8 mouse cellular contexts compared by ENCODE assay signal in the genomic region with DNA sequence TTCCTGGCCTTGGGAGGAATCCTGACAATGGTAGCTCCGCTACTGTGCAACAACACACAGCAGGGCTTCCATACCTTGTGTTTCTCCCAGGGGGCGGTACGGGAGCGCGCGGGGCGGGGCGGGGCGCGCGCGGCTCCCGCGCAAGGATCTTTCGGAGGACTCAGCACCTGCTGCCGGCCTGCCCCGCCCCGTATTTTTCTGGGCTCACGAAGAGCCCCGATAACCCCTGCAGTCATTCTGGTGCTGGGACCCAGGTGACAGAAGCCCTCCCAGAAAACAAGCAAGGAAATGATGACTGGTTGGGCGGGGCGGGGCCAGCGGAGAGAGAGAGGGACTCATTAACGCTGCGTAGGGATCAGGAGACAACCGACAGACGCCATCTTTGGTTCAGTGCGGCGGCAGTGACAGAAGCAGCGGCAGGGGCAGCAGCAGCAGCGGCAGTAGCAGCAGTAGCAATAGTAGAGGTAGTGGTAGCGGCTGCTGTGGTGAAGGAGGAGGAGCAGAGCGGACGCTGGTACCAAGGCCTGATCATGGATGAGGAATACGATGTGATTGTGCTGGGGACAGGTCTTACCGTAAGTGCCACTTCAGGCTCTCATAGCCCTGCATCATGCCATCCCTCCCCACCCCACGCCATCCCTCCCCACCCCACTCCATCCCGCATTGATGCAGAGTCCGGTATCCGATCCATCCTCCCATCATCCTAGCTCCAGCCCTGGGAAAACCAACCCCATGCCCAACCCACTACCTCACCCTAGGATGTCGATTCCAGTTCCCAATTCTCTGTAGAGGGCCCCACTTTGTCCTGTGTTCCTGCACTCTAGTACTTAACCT. TPM values are rescaled to one million over a fixed set of nuclear protein-coding genes. Genes with fewer than 3 reads are reported as not detected.
A peak's percentile ranks its signal among the peaks of the same experiment; 100 is the strongest.
DNase-seq lines count a peak whose midpoint lies in the region; ATAC-seq and TF ChIP-seq lines count a peak whose summit lies in the region.

A gene (plus strand): TSS at position 132 of the 834 bp plus-strand sequence.

- no peaks in the 10 kb centered on the region for H3K9me3 ChIP-seq in heart, embryonic 11.5 days (replicated peaks; ENCODE audit: control insufficient read depth, low read length)
- no peaks in the 10 kb centered on the region for H3K9me3 ChIP-seq in kidney, embryonic 16.5 days (ENCODE audit: low read length)
- no peaks in the 10 kb centered on the region for H3K9me3 ChIP-seq in liver, embryonic 11.5 days (ENCODE audit: control insufficient read depth, low read length)

- 12% methylated on average over 39 of the region's 41 CpGs for WGBS in heart, embryonic 11.5 days (ENCODE audit: insufficient replicate concordance)
- 19% methylated on average over 40 of the region's 41 CpGs for WGBS in kidney, embryonic 16.5 days
- 6% methylated on average over 41 of the region's 41 CpGs for WGBS in liver, embryonic 11.5 days

- peak within 1 kb of the TSS; percentile 77 for H3ac ChIP-seq in C2C12 (ENCODE audit: control insufficient read depth, insufficient read length, low read depth)

- ATAC-seq in erythroblast, adult 5-6 weeks (replicated peaks; ENCODE audit: low FRiP score, poor library complexity, severe bottlenecking) = peak; percentile 94
- ATAC-seq in heart, embryonic 11.5 days (replicated peaks; ENCODE audit: insufficient number of reproducible peaks, low FRiP score, low TSS enrichment) = peak; percentile 78
- ATAC-seq in kidney, embryonic 16.5 days (ENCODE audit: low FRiP score, low TSS enrichment) = peak; percentile 85
- ATAC-seq in liver, embryonic 11.5 days (replicated peaks; ENCODE audit: low FRiP score) = peak; percentile 85

- no peak for TF ChIP-seq CTCF in C2C12 (IDR thresholded peaks at IDR 0.05; ENCODE audit: control insufficient read depth, insufficient read depth, insufficient read length)
- no peak for TF ChIP-seq CTCF in bone marrow macrophage, adult 2 months (IDR thresholded peaks at IDR 0.05; ENCODE audit: low read depth, low read length)

- peaks cover 25% of the 10 kb centered on the region for H3K4me1 ChIP-seq in bone marrow macrophage, adult 2 months (ENCODE audit: control insufficient read depth, insufficient read depth, low read length)
- H3K4me1 ChIP-seq in heart, embryonic 11.5 days (ENCODE audit: control insufficient read depth, insufficient read depth, low read length) = no peaks in the 10 kb centered on the region
- H3K4me1 ChIP-seq in kidney, embryonic 16.5 days (ENCODE audit: insufficient read depth, low read length) = peaks cover 12% of the 10 kb centered on the region
- H3K4me1 ChIP-seq in liver, embryonic 11.5 days (replicated peaks; ENCODE audit: control insufficient read depth, insufficient read depth, low read length) = no peaks in the 10 kb centered on the region

- H3K79me2 ChIP-seq in C2C12 (ENCODE audit: control insufficient read depth, insufficient read depth) = peaks cover 28% of the 10 kb centered on the region

- H3K4me3 ChIP-seq in C2C12 (ENCODE audit: insufficient read depth, poor library complexity, severe bottlenecking) = peak within 1 kb of the TSS; percentile 49
- peak within 1 kb of the TSS; percentile 97 for H3K4me3 ChIP-seq in bone marrow macrophage, adult 2 months (ENCODE audit: insufficient read depth, low read length)
- peak within 1 kb of the TSS; percentile 62 for H3K4me3 ChIP-seq in heart, embryonic 11.5 days (ENCODE audit: low read depth, low read length)
- peak within 1 kb of the TSS; percentile 65 for H3K4me3 ChIP-seq in kidney, embryonic 16.5 days (ENCODE audit: low read length)
- peak within 1 kb of the TSS; percentile 61 for H3K4me3 ChIP-seq in liver, embryonic 11.5 days (ENCODE audit: low read depth, low read length)

- H3K9ac ChIP-seq in heart, embryonic 11.5 days (ENCODE audit: low read depth, low read length) = peak within 1 kb of the TSS; percentile 77
- H3K9ac ChIP-seq in kidney, embryonic 16.5 days (replicated peaks; ENCODE audit: low read length) = peak within 1 kb of the TSS; percentile 73
- peak within 1 kb of the TSS; percentile 77 for H3K9ac ChIP-seq in liver, embryonic 11.5 days (ENCODE audit: low read depth, low read length)

- TF ChIP-seq POLR2A in bone marrow macrophage, adult 2 months (IDR thresholded peaks at IDR 0.05; ENCODE audit: borderline replicate concordance, low read depth, low read length) = no peak

- DNase-seq in liver, embryonic 11.5 days (ENCODE audit: low spot score) = peak; percentile 79
- peak; percentile 91 for DNase-seq in naive thymus-derived CD4-positive, alpha-beta T cell, adult 2 months (ENCODE audit: low read depth)
- peak; percentile 80 for DNase-seq in splenic B cell, adult 2 months (ENCODE audit: low read depth, low spot score)

- peaks cover 46% of the 10 kb centered on the region for H3K36me3 ChIP-seq in C2C12 (ENCODE audit: control insufficient read depth, insufficient read depth)
- peaks cover 8% of the 10 kb centered on the region for H3K36me3 ChIP-seq in heart, embryonic 11.5 days (ENCODE audit: control insufficient read depth, insufficient read depth, low read length)
- peaks cover 49% of the 10 kb centered on the region for H3K36me3 ChIP-seq in kidney, embryonic 16.5 days (ENCODE audit: insufficient read depth, low read length)
- H3K36me3 ChIP-seq in liver, embryonic 11.5 days (ENCODE audit: control insufficient read depth, insufficient read depth, low read length) = peaks cover 23% of the 10 kb centered on the region; the same call in 1 of the 2 replicates
- H3K36me3 ChIP-seq in splenic B cell, adult 2 months (ENCODE audit: control insufficient read depth, insufficient read depth, low read length, poor library complexity, severe bottlenecking) = peaks cover 11% of the 10 kb centered on the region

- H3K4me2 ChIP-seq in heart, embryonic 11.5 days = peak within 1 kb of the TSS; percentile 72
- peak within 1 kb of the TSS; percentile 67 for H3K4me2 ChIP-seq in kidney, embryonic 16.5 days (replicated peaks; ENCODE audit: low read depth, low read length)
- H3K4me2 ChIP-seq in liver, embryonic 11.5 days = peak within 1 kb of the TSS; percentile 77

- H3K27me3 ChIP-seq in C2C12 (ENCODE audit: control insufficient read depth, insufficient read depth, insufficient read length) = no peaks in the 10 kb centered on the region
- H3K27me3 ChIP-seq in heart, embryonic 11.5 days (ENCODE audit: control insufficient read depth, insufficient read depth, low read length) = no peaks in the 10 kb centered on the region
- H3K27me3 ChIP-seq in kidney, embryonic 16.5 days (ENCODE audit: insufficient read depth, low read length) = no peaks in the 10 kb centered on the region; the same call in 1 of the 2 replicates
- no peaks in the 10 kb centered on the region for H3K27me3 ChIP-seq in liver, embryonic 11.5 days (replicated peaks; ENCODE audit: control insufficient read depth, insufficient read depth, low read length)
- H3K27me3 ChIP-seq in splenic B cell, adult 2 months (ENCODE audit: control insufficient read depth, insufficient read depth, low read length, poor library complexity, severe bottlenecking) = no peaks in the 10 kb centered on the region

- peaks cover 16% of the 10 kb centered on the region for H3K79me3 ChIP-seq in C2C12 (ENCODE audit: low read depth)

- H3K27ac ChIP-seq in bone marrow macrophage, adult 2 months (ENCODE audit: insufficient read depth, low read depth, low read length) = peak within 1 kb of the TSS; percentile 72
- H3K27ac ChIP-seq in heart, embryonic 11.5 days (ENCODE audit: low read depth, low read length) = peak within 1 kb of the TSS; percentile 90
- peak within 1 kb of the TSS; percentile 67 for H3K27ac ChIP-seq in kidney, embryonic 16.5 days (ENCODE audit: low read length)
- H3K27ac ChIP-seq in liver, embryonic 11.5 days (ENCODE audit: low read depth, low read length) = peak within 1 kb of the TSS; percentile 78

TF ChIP-seq in C2C12, 6 proteins besides CTCF, POLR2A, EP300 and RAD21:
- TF ChIP-seq MAX (IDR thresholded peaks at IDR 0.05) (no peak), MYOG (IDR thresholded peaks at IDR 0.05; ENCODE audit: control insufficient read depth, extremely low read depth, insufficient read length) (no peak), MYOD1 (IDR thresholded peaks at IDR 0.05; ENCODE audit: control insufficient read depth, insufficient read length, low read depth) (no peak)

RNA-seq across cellular contexts. Expression of the gene that starts here (rescaled TPM):
- 95.2 TPM for polyA plus RNA-seq in C2C12 (2012; fragmentation: generic; extraction: Trizol)
- 160 and 185 TPM in 2 replicates for polyA plus RNA-seq in bone marrow macrophage, adult 2 months (2012; ENCODE audit: insufficient read depth, insufficient read length, missing spikeins)
- total RNA-seq in erythroblast, adult 5-6 weeks (2015; ENCODE audit: low replicate concordance) = 139 and 145 TPM in 2 replicates
- 60.1 and 128 TPM in 2 replicates for total RNA-seq in erythroblast, adult 5-6 weeks (2017; ENCODE audit: low replicate concordance)
- polyA plus RNA-seq in heart, embryonic 11.5 days (2014; fragmentation: Nextera tagmentation; extraction: Ambion mirVana) = 131 and 162 TPM in 2 replicates
- 219 and 243 TPM in 2 replicates for polyA plus RNA-seq in kidney, embryonic 16.5 days (2015; fragmentation: Nextera tagmentation; extraction: Ambion mirVana)
- polyA plus RNA-seq in liver, embryonic 11.5 days (2014; fragmentation: Nextera tagmentation; extraction: Ambion mirVana) = 112 and 122 TPM in 2 replicates

Comparison
In these comparisons a context has a peak if more than half of its experiments do, and no peak if none do; other contexts are left out.
1. Peak in every context shown above with its lines: DNase-seq, ATAC-seq, H3K4me3 ChIP-seq and H3K27ac ChIP-seq.